Mouse (Mus musculus) midbrain, embryonic 14.5 days (tissue): ENCODE measurements at regions not wholly inside any gene's neighbourhood (a gene's known extent, or its start where the extent isn't known, plus 50 kb on each side); places are given as distances from the start of the nearest gene placed in this dataset.

Experiments
- ATAC-seq: fragments of 200-750 bp; cut with Nextera tagmentation; 2 replicates; pipeline ENCODE4 v1.8.0; 2017; ENCODE audit warnings: moderate number of reproducible peaks, moderate library complexity; ENCODE audit not compliant: low FRiP score, low TSS enrichment
- DNase-seq: peaks from one replicate; pipeline ENCODE4 v3.0.0-alpha.2; 2015
- H3K27ac ChIP-seq: fragments of 300-500 bp; sonication (generic); replicated peaks from 2 replicates; pipeline ENCODE4 v1.5.1; 2014; ENCODE audit warnings: mild to moderate bottlenecking, low read depth, low read length, moderate library complexity
- H3K27me3 ChIP-seq: fragments of 300-500 bp; sonication (generic); 2 replicates; pipeline ENCODE4 v1.6.1; 2014; ENCODE audit warnings: low read length, control low read depth, mixed read lengths; ENCODE audit not compliant: control insufficient read depth, insufficient read depth
- H3K36me3 ChIP-seq: fragments of 300-500 bp; sonication (generic); 2 replicates; pipeline ENCODE4 v1.6.1; 2014; ENCODE audit warnings: low read length, control low read depth; ENCODE audit not compliant: control insufficient read depth, insufficient read depth
- H3K4me1 ChIP-seq: fragments of 300-500 bp; sonication (generic); 2 replicates; pipeline ENCODE4 v1.6.1; 2014; ENCODE audit warnings: mild to moderate bottlenecking, antibody characterized with exemption, low read length, control low read depth; ENCODE audit not compliant: control insufficient read depth, insufficient read depth
- H3K4me2 ChIP-seq: fragments of 300-500 bp; sonication (generic); 2 replicates; pipeline ENCODE4 v1.6.1; 2014; ENCODE audit warnings: mild to moderate bottlenecking, low read length, moderate library complexity
- H3K4me3 ChIP-seq: fragments of 300-500 bp; sonication (generic); replicated peaks from 2 replicates; pipeline ENCODE4 v1.5.1; 2014; ENCODE audit warnings: low read depth, low read length
- H3K9ac ChIP-seq: fragments of 300-500 bp; sonication (generic); replicated peaks from 2 replicates; pipeline ENCODE4 v1.6.1; 2014; ENCODE audit warnings: mild to moderate bottlenecking, low read length, moderate library complexity
- H3K9me3 ChIP-seq: fragments of 300-500 bp; sonication (generic); 2 replicates; pipeline ENCODE4 v1.6.1; 2016; ENCODE audit warnings: low read length, control low read depth, mixed read lengths; ENCODE audit not compliant: control insufficient read depth
- WGBS: fragments of 180-500 bp; shearing (Covaris S2); extraction: QIAGEN DNeasy Blood & Tissue Kit; methylation state at CpG from one replicate; pipeline ENCODE4 v1.1.7; 2014; 5-methylcytosine and 5-hydroxymethylcytosine counted together

GRCm38 (mm10) chr8:103166623-103167316, 381.3 kb upstream of the Cdh11 start:
- Histone ChIP-seq H3K36me3 (no peaks in the 10 kb centered on the region), H3K27me3 (no peaks in the 10 kb centered on the region), H3K4me3 (no peak overlapping the region), H3K4me1 (no peaks in the 10 kb centered on the region), H3K4me2 (no peak overlapping the region), H3K9me3 (no peaks in the 10 kb centered on the region), H3K9ac (no peak overlapping the region), H3K27ac (no peak overlapping the region)
- ATAC-seq (peak; percentile 55; the same call in 1 of the 2 replicates), DNase-seq (peak; percentile 22)
- WGBS = 48% methylated on average over 7 of the region's 7 CpGs

- ATAC-seq (no peak), DNase-seq (no peak)
- H3K9ac ChIP-seq = no peak overlapping the region
- no peak overlapping the region for H3K4me3 ChIP-seq
- no peak overlapping the region for H3K27ac ChIP-seq
- H3K4me2 ChIP-seq = no peak overlapping the region
- no peaks in the 10 kb centered on the region for H3K27me3 ChIP-seq
- no peaks in the 10 kb centered on the region for H3K4me1 ChIP-seq
- H3K9me3 ChIP-seq = no peaks in the 10 kb centered on the region
- no peaks in the 10 kb centered on the region for H3K36me3 ChIP-seq
- WGBS = 93% methylated on average over 3 of the region's 3 CpGs
These were observed 387.9 kb upstream of the Cdh11 start for GRCm38 (mm10) chr8:103173313-103173712.

GRCm38 (mm10) chr8:103173803-103174429, 388.5 kb upstream of the Cdh11 start:
- no peaks in the 10 kb centered on the region for H3K4me1 ChIP-seq
- H3K36me3 ChIP-seq = no peaks in the 10 kb centered on the region
- H3K4me2 ChIP-seq = no peak overlapping the region
- no peak for DNase-seq
- no peaks in the 10 kb centered on the region for H3K27me3 ChIP-seq
- H3K4me3 ChIP-seq = no peak overlapping the region
- ATAC-seq = no peak
- H3K27ac ChIP-seq = no peak overlapping the region
- H3K9me3 ChIP-seq = no peaks in the 10 kb centered on the region
- H3K9ac ChIP-seq = no peak overlapping the region
- 77% methylated on average over 5 of the region's 5 CpGs for WGBS

GRCm38 (mm10) chr8:103180661-103181060, 395.2 kb upstream of the Cdh11 start:
- Histone ChIP-seq H3K36me3 (no peaks in the 10 kb centered on the region), H3K9me3 (no peaks in the 10 kb centered on the region), H3K27ac (no peak overlapping the region), H3K4me1 (no peaks in the 10 kb centered on the region), H3K4me3 (no peak overlapping the region), H3K27me3 (no peaks in the 10 kb centered on the region), H3K4me2 (no peak overlapping the region), H3K9ac (no peak overlapping the region)
- DNase-seq (no peak), ATAC-seq (no peak)

- 49% methylated on average over 8 of the region's 8 CpGs for WGBS
- no peaks in the 10 kb centered on the region for H3K27me3 ChIP-seq
- DNase-seq (peak; percentile 14), ATAC-seq (no peak)
- no peak overlapping the region for H3K4me2 ChIP-seq
- no peaks in the 10 kb centered on the region for H3K4me1 ChIP-seq
- H3K9me3 ChIP-seq = no peaks in the 10 kb centered on the region
- H3K36me3 ChIP-seq = no peaks in the 10 kb centered on the region
- no peak overlapping the region for H3K4me3 ChIP-seq
- no peak overlapping the region for H3K9ac ChIP-seq
- no peak overlapping the region for H3K27ac ChIP-seq
These were observed 403.5 kb upstream of the Cdh11 start for GRCm38 (mm10) chr8:103188720-103189498.

- H3K36me3 ChIP-seq = no peaks in the 10 kb centered on the region
- no peak overlapping the region for H3K9ac ChIP-seq
- ATAC-seq (no peak), DNase-seq (no peak)
- H3K4me2 ChIP-seq = no peak overlapping the region
- no peaks in the 10 kb centered on the region for H3K9me3 ChIP-seq
- no peaks in the 10 kb centered on the region for H3K4me1 ChIP-seq
- no peak overlapping the region for H3K27ac ChIP-seq
- H3K4me3 ChIP-seq = no peak overlapping the region
- 70% methylated on average over 3 of the region's 3 CpGs for WGBS
- no peaks in the 10 kb centered on the region for H3K27me3 ChIP-seq
These were observed 412.8 kb upstream of the Cdh11 start for GRCm38 (mm10) chr8:103198251-103198650.

GRCm38 (mm10) chr8:103199696-103200615, 414.5 kb upstream of the Cdh11 start:
- no peak for DNase-seq
- no peaks in the 10 kb centered on the region for H3K36me3 ChIP-seq
- no peak overlapping the region for H3K4me3 ChIP-seq
- H3K4me1 ChIP-seq = no peaks in the 10 kb centered on the region
- H3K27ac ChIP-seq = no peak overlapping the region
- no peaks in the 10 kb centered on the region for H3K27me3 ChIP-seq
- no peak for ATAC-seq
- H3K9me3 ChIP-seq = no peaks in the 10 kb centered on the region
- H3K4me2 ChIP-seq = no peak overlapping the region
- WGBS = 79% methylated on average over 11 of the region's 11 CpGs
- no peak overlapping the region for H3K9ac ChIP-seq

- no peaks in the 10 kb centered on the region for H3K4me1 ChIP-seq
- no peaks in the 10 kb centered on the region for H3K9me3 ChIP-seq
- H3K4me3 ChIP-seq = no peak overlapping the region
- H3K36me3 ChIP-seq = no peaks in the 10 kb centered on the region
- DNase-seq (no peak), ATAC-seq (no peak)
- H3K4me2 ChIP-seq = no peak overlapping the region
- H3K27ac ChIP-seq = no peak overlapping the region
- no peaks in the 10 kb centered on the region for H3K27me3 ChIP-seq
- 74% methylated on average over 1 of the region's 1 CpGs for WGBS
- H3K9ac ChIP-seq = no peak overlapping the region
These were observed 418.3 kb upstream of the Cdh11 start for GRCm38 (mm10) chr8:103203710-103204109.
